Comparison of ENCODE assay signal across 9 mouse cellular contexts in genomic region chr2:36201756-36202610, GRCm38 (mm10). TPM values are rescaled to one million over a fixed set of nuclear protein-coding genes. Genes with fewer than 3 reads are reported as not detected.
DNase-seq lines count a peak whose midpoint lies in the region; ATAC-seq lines count a peak whose summit lies in the region.
"Had no signal": no experiment of that assay in that cellular context is flagged by ENCODE, and none has a peak within 500 bp of the region (broad histone marks: within the 10 kb centered on the region; RNA-seq: fewer than 3 reads in every experiment).

No protein-coding gene starts in this region.

- H3K4me1 ChIP-seq in lung, embryonic 16.5 days (replicated peaks; ENCODE audit: control insufficient read depth, insufficient read depth, low read length): peaks cover 34% of the 10 kb centered on the region
- H3K4me1 ChIP-seq in forebrain, embryonic 10.5 days: peaks cover 43% of the 10 kb centered on the region
- H3K4me1 ChIP-seq in limb, embryonic 10.5 days: peaks cover 34% of the 10 kb centered on the region
- H3K4me1 ChIP-seq in stomach, embryonic 15.5 days: peaks cover 25% of the 10 kb centered on the region

- H3K9ac ChIP-seq in lung, embryonic 16.5 days (ENCODE audit: low read length): no peak overlapping the region
- no peak overlapping the region for H3K9ac ChIP-seq in stomach, embryonic 15.5 days

- H3K27me3 ChIP-seq in lung, embryonic 16.5 days (ENCODE audit: control insufficient read depth, insufficient read depth, low read depth, low read length): peaks cover 24% of the 10 kb centered on the region
- peaks cover 94% of the 10 kb centered on the region for H3K27me3 ChIP-seq in forebrain, embryonic 10.5 days (ENCODE audit: poor library complexity, severe bottlenecking)
- peaks cover 85% of the 10 kb centered on the region for H3K27me3 ChIP-seq in limb, embryonic 10.5 days (ENCODE audit: low read depth, poor library complexity, severe bottlenecking)
- peaks cover 37% of the 10 kb centered on the region for H3K27me3 ChIP-seq in stomach, embryonic 15.5 days (replicated peaks)

- peak overlapping the region; percentile 70 for H3K4me2 ChIP-seq in lung, embryonic 16.5 days (ENCODE audit: low read depth, low read length)
- H3K4me2 ChIP-seq in stomach, embryonic 15.5 days: peak overlapping the region; percentile 77; the same call in 1 of the 2 replicates

- H3K9me3 ChIP-seq in lung, embryonic 16.5 days (ENCODE audit: control insufficient read depth, low read length): no peaks in the 10 kb centered on the region
- H3K9me3 ChIP-seq in forebrain, embryonic 10.5 days: no peaks in the 10 kb centered on the region
- no peaks in the 10 kb centered on the region for H3K9me3 ChIP-seq in limb, embryonic 10.5 days (replicated peaks)
- no peaks in the 10 kb centered on the region for H3K9me3 ChIP-seq in stomach, embryonic 15.5 days

- H3K27ac ChIP-seq in lung, embryonic 16.5 days (ENCODE audit: low read length): peak overlapping the region; percentile 71
- H3K27ac ChIP-seq in forebrain, embryonic 10.5 days: no peak overlapping the region
- no peak overlapping the region for H3K27ac ChIP-seq in limb, embryonic 10.5 days
- H3K27ac ChIP-seq in stomach, embryonic 15.5 days: no peak overlapping the region

- peak overlapping the region; percentile 7; the same call in 1 of the 2 replicates for H3K4me3 ChIP-seq in lung, embryonic 16.5 days (ENCODE audit: low read length)
- H3K4me3 ChIP-seq in forebrain, embryonic 10.5 days: peak overlapping the region; percentile 55
- H3K4me3 ChIP-seq in limb, embryonic 10.5 days: no peak overlapping the region
- H3K4me3 ChIP-seq in stomach, embryonic 15.5 days (replicated peaks): no peak overlapping the region; the same call in 1 of the 2 replicates

- DNase-seq in lung, postnatal 14 days: no peak
- no peak for DNase-seq in forebrain, embryonic 10.5 days (ENCODE audit: extremely low spot score, low spot score)
- DNase-seq in limb, embryonic 10.5 days (ENCODE audit: low spot score): peak; percentile 37
- DNase-seq in right cerebral cortex, adult 18-20 months: no peak
- DNase-seq in ovary, adult 18-20 months (ENCODE audit: low spot score): no peak
- no peak for DNase-seq in retina, embryonic 14.5 days (ENCODE audit: low spot score)
- DNase-seq: kidney, adult 11 months had no signal

- H3K36me3 ChIP-seq in lung, embryonic 16.5 days (ENCODE audit: control insufficient read depth, insufficient read depth, low read length): no peaks in the 10 kb centered on the region
- no peaks in the 10 kb centered on the region for H3K36me3 ChIP-seq in forebrain, embryonic 10.5 days (replicated peaks)
- H3K36me3 ChIP-seq in limb, embryonic 10.5 days: no peaks in the 10 kb centered on the region
- no peaks in the 10 kb centered on the region for H3K36me3 ChIP-seq in stomach, embryonic 15.5 days

- ATAC-seq in lung, embryonic 16.5 days (ENCODE audit: low read depth): peak; percentile 46
- ATAC-seq in stomach, embryonic 15.5 days (ENCODE audit: insufficient read depth, low FRiP score, low read depth): no peak

- WGBS in lung, embryonic 16.5 days: 23% methylated on average over 18 of the region's 18 CpGs
- 28% methylated on average over 18 of the region's 18 CpGs for WGBS in forebrain, embryonic 10.5 days
- WGBS in limb, embryonic 10.5 days: 27% methylated on average over 18 of the region's 18 CpGs
- 30% methylated on average over 18 of the region's 18 CpGs for WGBS in stomach, embryonic 15.5 days

RNA-seq across cellular contexts. Expression of gene Ptgs1, which starts 28.2 kb away (rescaled TPM):
- polyA plus RNA-seq in lung, embryonic 16.5 days (2015; fragmentation: Nextera tagmentation; extraction: Ambion mirVana): 76.1 and 83.5 TPM in 2 replicates
- polyA plus RNA-seq in forebrain, embryonic 10.5 days (2016; fragmentation: Nextera tagmentation; extraction: Ambion mirVana): 2.2 and 3.6 TPM in 2 replicates
- polyA plus RNA-seq in limb, embryonic 10.5 days (2016; fragmentation: Nextera tagmentation; extraction: Ambion mirVana): 2.9 and 3.3 TPM in 2 replicates
- 27.9 and 31.3 TPM in 2 replicates for polyA plus RNA-seq in stomach, embryonic 15.5 days (2015; fragmentation: Nextera tagmentation; extraction: Ambion mirVana)

Comparison
In these comparisons a context has a peak if more than half of its experiments do, and no peak if none do; other contexts are left out.
1. H3K4me3 ChIP-seq: peak in lung, embryonic 16.5 days (single experiment) and forebrain, embryonic 10.5 days (single experiment); none in limb, embryonic 10.5 days (single experiment) and stomach, embryonic 15.5 days (single experiment).